Mouse (Mus musculus) embryonic facial prominence, embryonic 14.5 days (tissue): Measurements from ENCODE around the gene Klhl41. TPM values are rescaled to one million over a fixed set of nuclear protein-coding genes. Genes with fewer than 3 reads are reported as not detected.

Source experiments
- ATAC-seq: fragments of 200-750 bp; cut with Nextera tagmentation; 2 replicates; pipeline ENCODE4 v1.8.0; 2017; ENCODE audit warnings: low read depth, moderate number of reproducible peaks, moderate TSS enrichment
- DNase-seq: peaks from one replicate; pipeline ENCODE4 v3.0.0-alpha.2; 2015; ENCODE audit warnings: low spot score
- H3K27ac ChIP-seq: fragments of 300-500 bp; sonication (generic); replicated peaks from 2 replicates; pipeline ENCODE4 v1.5.1; 2014; ENCODE audit warnings: low read depth, mild to moderate bottlenecking, low read length, moderate library complexity
- H3K27me3 ChIP-seq: fragments of 300-500 bp; sonication (generic); replicated peaks from 2 replicates; pipeline ENCODE4 v1.6.1; 2014; ENCODE audit warnings: low read length; ENCODE audit not compliant: control insufficient read depth, insufficient read depth
- H3K36me3 ChIP-seq: fragments of 300-500 bp; sonication (generic); 2 replicates; pipeline ENCODE4 v1.6.1; 2014; ENCODE audit warnings: low read length, mixed read lengths; ENCODE audit not compliant: control insufficient read depth, insufficient read depth
- H3K4me1 ChIP-seq: fragments of 300-500 bp; sonication (generic); 2 replicates; pipeline ENCODE4 v1.6.1; 2014; ENCODE audit warnings: antibody characterized with exemption, low read length; ENCODE audit not compliant: control insufficient read depth, insufficient read depth
- H3K4me2 ChIP-seq: fragments of 300-500 bp; sonication (generic); 2 replicates; pipeline ENCODE4 v1.6.1; 2014; ENCODE audit warnings: low read depth, mild to moderate bottlenecking, low read length, moderate library complexity, mixed read lengths
- H3K4me3 ChIP-seq: fragments of 300-500 bp; sonication (generic); 2 replicates; pipeline ENCODE4 v1.5.1; 2014; ENCODE audit warnings: low read depth, mild to moderate bottlenecking, low read length
- H3K9ac ChIP-seq: fragments of 300-500 bp; sonication (generic); 2 replicates; pipeline ENCODE4 v1.6.1; 2014; ENCODE audit warnings: low read depth, mild to moderate bottlenecking, low read length, moderate library complexity, mixed read lengths
- H3K9me3 ChIP-seq: fragments of 300-500 bp; sonication (generic); 2 replicates; pipeline ENCODE4 v1.6.1; 2016; ENCODE audit warnings: low read length; ENCODE audit not compliant: control insufficient read depth
- WGBS: fragments of 180-500 bp; shearing (Covaris S2); extraction: QIAGEN DNeasy Blood & Tissue Kit; methylation state at CpG from one replicate; pipeline ENCODE4 v1.1.7; 2014; 5-methylcytosine and 5-hydroxymethylcytosine counted together
- polyA plus RNA-seq: library from polyadenylated mRNA; unstranded; fragments of >200 nt; fragmentation: Nextera tagmentation; extraction: Ambion mirVana; gene quantifications from 2 replicates; pipeline ENCODE4 v1.2.1, GENCODE M21; 2014

The Klhl41 gene
- polyA plus RNA-seq, 1 experiment from 2014 or later = 34.1 TPM

DNA sequence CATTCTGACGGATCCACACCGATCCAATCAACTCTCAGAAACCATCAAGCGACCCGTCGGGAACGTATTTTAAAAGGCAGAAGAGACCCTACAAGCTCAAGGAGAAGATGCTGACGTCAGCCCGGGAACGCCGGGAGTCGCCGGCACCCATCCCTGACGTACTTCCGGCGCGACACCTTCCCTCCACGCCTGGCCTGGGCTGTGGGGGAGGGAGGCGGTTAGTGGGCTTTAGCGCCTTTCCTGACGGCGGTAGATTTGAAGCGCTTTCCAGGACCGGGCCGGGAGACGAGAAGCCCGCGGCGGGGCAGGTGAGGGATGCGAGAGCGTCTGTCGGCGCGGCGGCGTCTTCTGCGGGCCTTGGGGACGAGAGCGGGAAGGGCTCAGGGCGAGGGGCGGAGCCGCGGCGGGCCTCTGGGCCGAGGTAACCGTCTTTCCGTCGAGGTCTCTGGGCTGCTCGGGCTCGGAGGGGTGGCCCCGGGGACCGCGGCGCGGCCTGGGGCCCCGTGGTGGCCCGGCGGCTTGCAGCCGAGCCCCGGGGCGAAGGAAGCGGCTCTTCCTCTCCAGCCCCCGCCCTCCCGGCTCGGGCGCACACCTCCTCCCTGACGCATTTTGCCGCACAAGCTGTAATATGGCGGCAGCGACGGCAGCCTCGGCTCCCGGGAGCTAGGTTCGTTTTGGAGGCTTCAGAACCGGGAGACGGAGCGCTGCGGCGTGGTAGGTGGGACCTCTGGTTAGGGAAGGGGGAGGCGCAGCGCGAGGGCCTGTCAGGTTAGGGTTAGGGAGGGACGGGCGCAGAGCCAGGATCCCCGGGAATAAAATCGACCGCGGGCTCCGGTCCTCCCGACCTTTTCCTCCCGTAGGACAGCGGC lies 53.0 kb downstream of the Klhl41 start:
- Histone ChIP-seq H3K27ac (peak overlapping the region; percentile 89), H3K4me2 (peak overlapping the region; percentile 57), H3K4me1 (peaks cover 8% of the 10 kb centered on the region), H3K36me3 (no peaks in the 10 kb centered on the region), H3K4me3 (peak overlapping the region; percentile 78), H3K9me3 (no peaks in the 10 kb centered on the region), H3K9ac (peak overlapping the region; percentile 83), H3K27me3 (no peaks in the 10 kb centered on the region)
- ATAC-seq (peak; percentile 96), DNase-seq (peak; percentile 97)
- WGBS = under 1% methylated on average over 50 of the region's 91 CpGs

GRCm38 (mm10) chr2:69723519-69723825 lies 53.6 kb downstream of the Klhl41 start:
- no peak for DNase-seq
- no peaks in the 10 kb centered on the region for H3K36me3 ChIP-seq

More at GRCm38 (mm10) chr2:69723519-69723825, 53.6 kb downstream of the Klhl41 start:
- H3K27me3 ChIP-seq = no peaks in the 10 kb centered on the region
- H3K4me3 ChIP-seq = peak overlapping the region; percentile 78
- H3K4me2 ChIP-seq = peak overlapping the region; percentile 57
- 1% methylated on average over 13 of the region's 13 CpGs for WGBS
- no peak for ATAC-seq
- H3K9me3 ChIP-seq = no peaks in the 10 kb centered on the region
- peaks cover 8% of the 10 kb centered on the region for H3K4me1 ChIP-seq
- peak overlapping the region; percentile 83 for H3K9ac ChIP-seq
- peak overlapping the region; percentile 89 for H3K27ac ChIP-seq

Other genes with a start within 250 kb of the Klhl41 start
- gene Lrp2, start 84.1 kb upstream of the Klhl41 start, polyA plus RNA-seq = 0.63 and 1.3 TPM in 2 replicates
- 16.4 and 16.6 TPM in 2 replicates for gene Bbs5, start 22.9 kb upstream of the Klhl41 start, polyA plus RNA-seq
- gene Fastkd1, start 43.4 kb downstream of the Klhl41 start, polyA plus RNA-seq = 10.9 and 11.9 TPM in 2 replicates
- gene Ppig, start 52.4 kb downstream of the Klhl41 start, polyA plus RNA-seq = 119 and 127 TPM in 2 replicates
- gene Ccdc173, start 119.5 kb downstream of the Klhl41 start, polyA plus RNA-seq = 1.9 and 2.2 TPM in 2 replicates
- gene Phospho2, start 119.5 kb downstream of the Klhl41 start, polyA plus RNA-seq = 24.9 and 27.0 TPM in 2 replicates
- 20.8 and 22.3 TPM in 2 replicates for gene Klhl23, start 151.8 kb downstream of the Klhl41 start, polyA plus RNA-seq
- gene Ssb, start 191.4 kb downstream of the Klhl41 start, polyA plus RNA-seq = 293 and 303 TPM in 2 replicates
- 30.9 and 34.0 TPM in 2 replicates for gene Mettl5, start 215.5 kb downstream of the Klhl41 start, polyA plus RNA-seq
- gene Ubr3, start 227.1 kb downstream of the Klhl41 start, polyA plus RNA-seq = 17.3 and 19.4 TPM in 2 replicates